Mouse (Mus musculus) limb, embryonic 13.5 days (tissue): ENCODE data around the gene Ranbp1. TPM values are rescaled to one million over a fixed set of nuclear protein-coding genes. Genes with fewer than 3 reads are reported as not detected.

Experiments used
- ATAC-seq: fragments of 200-750 bp; cut with Nextera tagmentation; 2 replicates; pipeline ENCODE4 v1.8.0; 2017; ENCODE audit warnings: low read depth, moderate number of reproducible peaks, moderate TSS enrichment; ENCODE audit not compliant: low FRiP score
- H3K27ac ChIP-seq: fragments of 300-500 bp; sonication (generic); 2 replicates; pipeline ENCODE4 v1.5.1; 2015; ENCODE audit warnings: inconsistent platforms, mild to moderate bottlenecking, moderate library complexity
- H3K27me3 ChIP-seq: fragments of 300-500 bp; sonication (generic); 2 replicates; pipeline ENCODE4 v1.6.1; 2015; ENCODE audit warnings: mild to moderate bottlenecking, inconsistent platforms
- H3K36me3 ChIP-seq: fragments of 300-500 bp; sonication (generic); 2 replicates; pipeline ENCODE4 v1.6.1; 2015; ENCODE audit warnings: inconsistent platforms, mild to moderate bottlenecking, moderate library complexity
- H3K4me1 ChIP-seq: fragments of 300-500 bp; sonication (generic); 2 replicates; pipeline ENCODE4 v1.6.1; 2015; ENCODE audit warnings: inconsistent platforms
- H3K4me2 ChIP-seq: fragments of 300-500 bp; sonication (generic); replicated peaks from 2 replicates; pipeline ENCODE4 v1.6.1; 2015; ENCODE audit warnings: inconsistent platforms, mild to moderate bottlenecking, moderate library complexity
- H3K4me3 ChIP-seq: fragments of 300-500 bp; sonication (generic); 2 replicates; pipeline ENCODE4 v1.5.1; 2015; ENCODE audit warnings: moderate library complexity, mild to moderate bottlenecking, inconsistent platforms
- H3K9ac ChIP-seq: fragments of 300-500 bp; sonication (generic); 2 replicates; pipeline ENCODE4 v1.6.1; 2015; ENCODE audit warnings: mild to moderate bottlenecking, inconsistent platforms
- H3K9me3 ChIP-seq: fragments of 300-500 bp; sonication (generic); 2 replicates; pipeline ENCODE4 v1.6.1; 2016; ENCODE audit warnings: inconsistent platforms
- WGBS: fragments of 180-500 bp; shearing (Covaris S2); methylation state at CpG from one replicate; pipeline ENCODE4 v1.1.7; 2015; 5-methylcytosine and 5-hydroxymethylcytosine counted together
- polyA plus RNA-seq: library from polyadenylated mRNA; unstranded; fragments of >200 nt; fragmentation: Nextera tagmentation; extraction: Ambion mirVana; gene quantifications from 2 replicates; pipeline ENCODE4 v1.2.1, GENCODE M21; 2015

Ranbp1 gene
- polyA plus RNA-seq, 1 experiment from 2014 or later: 645 TPM

DNA sequence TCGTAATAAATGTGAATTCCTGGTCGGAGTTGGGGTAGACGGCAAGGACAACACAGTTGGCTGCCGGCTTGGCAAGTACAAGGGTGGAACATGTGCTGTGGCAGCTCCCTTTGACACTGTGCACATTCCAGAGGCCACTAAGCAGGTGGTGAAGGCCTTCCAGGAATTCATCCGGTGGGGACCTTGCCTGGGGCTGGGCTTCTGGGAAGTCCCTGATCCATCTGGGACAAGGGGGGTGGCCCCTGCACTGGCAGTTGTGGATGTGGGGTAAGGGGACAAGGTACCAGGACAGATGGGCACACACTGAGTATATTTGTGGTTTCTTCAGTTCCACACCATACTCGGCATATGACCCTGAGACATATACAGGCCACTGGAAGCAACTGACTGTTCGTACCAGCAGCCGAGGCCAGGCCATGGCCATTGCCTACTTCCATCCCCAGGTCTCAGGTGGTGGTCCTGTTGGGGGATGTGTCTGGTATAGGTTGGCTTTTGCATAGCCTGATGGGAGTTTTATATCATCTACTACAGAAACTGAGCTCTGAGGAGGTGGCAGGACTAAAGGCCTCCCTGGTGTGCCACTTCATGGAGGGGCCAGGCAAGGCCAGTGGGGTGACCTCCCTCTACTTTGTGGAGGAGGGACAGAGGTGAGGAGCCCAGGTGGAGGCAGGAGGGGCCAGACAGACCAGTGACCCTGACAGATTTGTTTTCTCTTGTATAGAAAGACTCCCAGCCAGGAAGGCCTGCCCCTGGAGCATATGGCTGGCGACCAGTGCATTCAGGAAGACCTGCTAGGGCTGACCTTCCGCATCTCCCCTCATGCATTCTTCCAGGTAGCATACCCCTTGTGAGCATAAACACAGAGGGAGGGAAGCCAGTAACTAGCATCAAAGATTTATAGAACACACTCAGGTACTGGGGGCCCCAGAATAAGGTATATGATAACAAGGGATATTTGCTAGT lies 2.6 kb upstream of the Ranbp1 start:
- H3K9me3 ChIP-seq: no peaks in the 10 kb centered on the region
- 64% methylated on average over 10 of the region's 10 CpGs for WGBS
- H3K4me3 ChIP-seq: peak overlapping the region; percentile 94
- peak overlapping the region; percentile 28; the same call in 1 of the 2 replicates for H3K27ac ChIP-seq
- H3K27me3 ChIP-seq: no peaks in the 10 kb centered on the region
- ATAC-seq: no peak
- peak overlapping the region; percentile 94 for H3K9ac ChIP-seq
- H3K4me1 ChIP-seq: peaks cover 38% of the 10 kb centered on the region
- H3K36me3 ChIP-seq: peaks cover 62% of the 10 kb centered on the region
- H3K4me2 ChIP-seq: peak overlapping the region; percentile 96

DNA sequence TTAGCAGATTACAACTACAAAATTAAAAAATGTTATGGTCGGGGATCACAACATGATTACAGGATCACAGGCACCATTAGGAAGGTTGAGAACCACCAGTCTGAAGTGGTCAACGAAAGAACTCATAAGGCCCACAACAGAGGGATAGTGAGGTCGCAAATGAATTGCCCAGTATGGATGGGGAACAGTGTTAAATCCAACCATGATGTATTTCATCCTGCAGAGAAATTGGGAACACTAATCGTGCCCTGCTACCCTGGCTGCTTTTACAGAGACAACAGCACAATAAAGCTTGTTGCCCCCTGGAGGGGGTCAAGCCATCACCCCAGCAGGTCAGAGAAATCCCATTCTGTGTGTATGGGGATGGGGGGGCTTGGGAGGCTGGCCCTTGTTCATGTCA lies 1.7 kb upstream of the Ranbp1 start:
- ATAC-seq: no peak
- peak overlapping the region; percentile 94 for H3K9ac ChIP-seq

DNA sequence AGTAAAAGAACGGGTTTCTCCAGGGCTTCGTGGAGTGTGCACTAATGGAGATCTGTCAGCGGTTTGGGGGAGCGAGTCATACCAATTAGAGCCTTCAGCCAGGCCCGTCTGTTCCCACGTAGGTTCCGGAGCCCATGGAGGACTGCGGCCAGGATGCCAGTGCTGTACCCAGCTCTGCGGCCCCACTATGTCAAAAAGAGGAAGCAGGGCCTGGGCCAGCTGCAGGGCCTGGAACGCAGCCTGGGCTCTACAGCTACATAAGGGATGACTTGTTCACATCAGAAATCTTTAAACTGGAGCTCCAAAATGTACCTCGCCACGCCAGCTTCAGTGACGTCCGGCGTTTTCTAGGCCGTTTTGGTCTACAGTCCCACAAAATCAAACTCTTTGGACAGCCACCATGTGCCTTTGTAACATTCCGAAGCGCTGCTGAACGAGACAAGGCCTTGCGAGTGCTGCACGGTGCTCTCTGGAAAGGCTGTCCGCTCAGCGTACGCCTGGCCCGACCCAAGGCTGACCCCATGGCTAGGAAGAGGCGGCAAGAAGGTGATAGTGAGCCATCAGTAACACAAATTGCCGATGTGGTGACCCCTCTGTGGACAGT lies 934 bp upstream of the Ranbp1 start:
- H3K4me3 ChIP-seq: peak overlapping the region; percentile 94
- peaks cover 43% of the 10 kb centered on the region for H3K4me1 ChIP-seq
- peak; percentile 2; the same call in 1 of the 2 replicates for ATAC-seq
- H3K9ac ChIP-seq: peak overlapping the region; percentile 94
- H3K4me2 ChIP-seq: peak overlapping the region; percentile 96
- H3K9me3 ChIP-seq: no peaks in the 10 kb centered on the region
- peaks cover 63% of the 10 kb centered on the region for H3K36me3 ChIP-seq
- WGBS: 7% methylated on average over 27 of the region's 27 CpGs
- no peaks in the 10 kb centered on the region for H3K27me3 ChIP-seq
- peak overlapping the region; percentile 95 for H3K27ac ChIP-seq

More for the DNA sequence above, 1.7 kb upstream of the Ranbp1 start:
- WGBS: 65% methylated on average over 4 of the region's 4 CpGs
- Histone ChIP-seq H3K27ac (0 out of 2 replicates have a peak overlapping the region, but pooled peaks have one; percentile 28), H3K9me3 (no peaks in the 10 kb centered on the region), H3K4me1 (peaks cover 43% of the 10 kb centered on the region), H3K36me3 (peaks cover 63% of the 10 kb centered on the region), H3K27me3 (no peaks in the 10 kb centered on the region), H3K4me2 (peak overlapping the region; percentile 96), H3K4me3 (peak overlapping the region; percentile 94)

DNA sequence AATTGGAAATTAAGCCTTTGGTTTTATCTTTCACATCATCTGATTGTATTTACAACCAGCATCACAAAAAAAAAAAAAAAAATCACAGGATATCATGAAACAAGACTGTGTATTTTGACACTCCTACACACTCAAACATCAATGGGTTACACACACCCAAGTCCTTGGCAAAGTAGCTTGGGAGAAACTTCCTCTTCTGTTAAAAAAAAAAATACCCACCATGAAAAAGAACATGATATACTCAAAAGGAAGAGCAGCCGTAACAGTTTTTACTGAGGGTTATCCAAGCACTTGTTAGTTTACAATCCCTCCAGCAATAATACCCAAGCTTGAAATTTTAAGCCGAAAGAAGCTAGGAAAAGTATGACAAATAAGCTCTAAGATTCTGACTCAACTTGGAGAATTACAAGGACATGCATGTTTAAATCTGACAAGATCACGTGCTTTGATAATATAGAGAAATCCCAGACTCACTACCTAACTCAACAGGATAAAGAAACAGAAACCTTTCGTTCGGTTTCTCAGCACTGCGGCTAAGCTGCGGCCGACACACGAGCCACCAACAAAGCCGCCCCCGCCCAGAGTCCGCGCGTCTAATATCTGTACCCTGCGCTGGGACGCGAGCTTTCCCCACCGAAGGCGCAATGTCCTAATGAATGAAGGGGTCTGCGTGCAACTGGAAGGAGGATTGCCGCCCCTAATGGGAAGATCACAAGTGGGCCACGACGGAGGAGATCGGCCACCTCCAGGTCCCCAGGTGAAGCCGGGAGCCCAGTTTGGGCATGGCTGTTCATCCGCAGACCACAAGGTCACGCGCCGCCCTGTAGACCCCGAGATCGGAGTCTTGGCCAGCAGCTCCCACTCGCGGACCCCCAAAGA lies 772 bp downstream of the Ranbp1 start:
- H3K4me3 ChIP-seq: peak overlapping the region; percentile 94
- H3K27me3 ChIP-seq: no peaks in the 10 kb centered on the region
- peak overlapping the region; percentile 96 for H3K4me2 ChIP-seq
- H3K9me3 ChIP-seq: no peaks in the 10 kb centered on the region
- H3K27ac ChIP-seq: peak overlapping the region; percentile 88
- peak overlapping the region; percentile 94 for H3K9ac ChIP-seq
- under 1% methylated on average over 33 of the region's 33 CpGs for WGBS
- no peak; the same call in 1 of the 2 replicates for ATAC-seq
- H3K4me1 ChIP-seq: peaks cover 43% of the 10 kb centered on the region
- peaks cover 63% of the 10 kb centered on the region for H3K36me3 ChIP-seq

DNA sequence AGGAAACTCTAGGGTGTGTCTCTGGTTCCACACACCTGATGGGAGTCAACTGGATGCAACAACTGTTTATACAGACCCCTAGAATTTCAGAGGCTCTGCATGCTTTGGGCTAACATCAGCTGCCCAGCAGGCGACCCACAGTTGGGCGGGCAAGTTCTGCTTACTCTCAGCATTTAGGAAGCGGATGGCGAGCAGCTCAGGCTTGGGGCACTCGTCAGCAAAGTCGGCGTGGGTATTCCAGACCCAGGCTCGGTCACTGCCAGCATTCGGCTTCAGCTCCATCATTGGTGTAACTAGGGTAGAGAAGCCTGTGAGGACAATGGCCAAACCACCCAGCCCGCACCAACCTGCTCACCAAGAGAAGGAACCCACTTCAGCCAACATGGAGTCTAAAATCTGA lies 7.0 kb downstream of the Ranbp1 start:
- Histone ChIP-seq H3K4me3 (no peak overlapping the region), H3K4me1 (peaks cover 9% of the 10 kb centered on the region), H3K9ac (no peak overlapping the region), H3K9me3 (no peaks in the 10 kb centered on the region), H3K27me3 (no peaks in the 10 kb centered on the region), H3K27ac (no peak overlapping the region), H3K36me3 (peaks cover 88% of the 10 kb centered on the region), H3K4me2 (no peak overlapping the region)
- ATAC-seq: no peak
- WGBS: 93% methylated on average over 10 of the region's 10 CpGs

DNA sequence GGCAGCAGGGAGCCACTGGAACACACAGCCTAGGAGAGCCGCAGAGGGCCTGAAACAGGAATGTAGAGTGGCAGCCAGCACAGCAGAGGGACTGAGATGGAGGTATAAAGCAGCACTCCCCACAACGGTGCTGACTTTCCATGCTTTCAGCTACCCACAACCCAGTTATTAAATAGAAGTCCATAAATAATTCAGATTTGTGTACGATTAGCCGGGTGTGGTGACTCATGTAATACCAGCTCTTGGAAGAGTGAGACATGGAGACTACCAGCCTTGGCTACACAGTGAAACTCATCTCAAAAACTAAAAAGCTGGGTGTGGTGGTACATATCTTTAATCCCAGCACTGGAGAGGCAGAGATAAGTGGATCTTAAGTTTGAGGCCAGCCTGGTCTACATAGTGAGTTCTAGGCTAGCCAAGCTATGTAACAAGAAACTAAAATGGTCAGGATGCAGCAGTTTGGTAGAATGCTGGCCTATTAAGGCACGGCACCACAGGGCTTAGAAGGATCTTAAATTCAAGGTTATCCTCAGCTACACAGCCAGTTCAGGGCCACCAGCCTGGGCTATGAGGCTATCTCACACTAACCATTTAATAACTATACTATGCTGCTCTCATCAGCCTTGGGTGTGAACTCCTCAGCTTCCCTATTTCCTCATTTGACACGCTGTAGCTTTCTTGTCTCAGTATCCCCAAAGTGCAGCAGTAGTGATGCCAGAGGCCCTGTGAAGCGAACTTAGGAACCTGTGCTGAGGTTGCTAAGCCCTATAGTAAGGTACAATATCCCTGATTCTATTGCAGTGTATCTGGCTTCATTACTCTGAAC lies 11.6 kb downstream of the Ranbp1 start:
- H3K9me3 ChIP-seq: no peaks in the 10 kb centered on the region
- peak overlapping the region; percentile 86; the same call in 1 of the 2 replicates for H3K27ac ChIP-seq
- no peak overlapping the region for H3K4me2 ChIP-seq
- H3K4me1 ChIP-seq: peaks cover 27% of the 10 kb centered on the region
- no peaks in the 10 kb centered on the region for H3K27me3 ChIP-seq
- peaks cover 41% of the 10 kb centered on the region for H3K36me3 ChIP-seq
- 79% methylated on average over 7 of the region's 7 CpGs for WGBS
- H3K4me3 ChIP-seq: no peak overlapping the region
- ATAC-seq: no peak
- H3K9ac ChIP-seq: peak overlapping the region; percentile 86; the same call in 1 of the 2 replicates

DNA sequence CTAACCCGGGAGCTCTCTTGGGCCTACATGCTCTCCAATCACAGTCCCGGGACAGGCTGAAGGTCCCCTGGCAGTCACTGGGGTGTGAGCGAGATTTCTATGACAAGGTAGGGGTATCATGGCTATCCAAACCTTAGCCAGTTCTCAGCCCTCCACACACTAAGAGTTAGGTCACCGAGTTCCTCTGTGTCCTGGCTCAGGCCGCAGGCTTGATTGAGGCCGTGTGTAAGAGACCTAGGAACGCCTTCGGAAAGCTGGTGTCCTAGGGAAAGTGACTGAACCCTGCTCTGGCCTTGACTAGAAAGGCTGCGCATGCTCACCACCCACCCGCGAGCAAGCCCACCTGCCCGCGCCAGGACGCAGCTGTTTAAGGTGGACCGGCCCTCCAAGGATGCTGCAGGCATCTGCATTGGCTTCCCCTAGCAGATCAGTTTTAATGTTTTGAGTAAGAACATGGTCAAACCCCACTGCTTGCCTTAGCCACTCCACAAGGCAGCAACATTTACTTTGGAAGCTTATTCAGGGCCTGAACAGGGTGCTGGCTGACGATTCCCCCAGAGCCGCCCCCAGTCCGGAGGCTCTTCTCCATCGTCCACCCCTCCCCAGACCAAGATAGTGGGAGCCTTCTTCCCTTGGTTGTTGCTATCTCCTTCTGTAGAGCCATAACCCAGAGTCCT lies 13.0 kb downstream of the Ranbp1 start:
- peaks cover 27% of the 10 kb centered on the region for H3K36me3 ChIP-seq
- ATAC-seq: peak; percentile 83
- H3K4me1 ChIP-seq: peaks cover 30% of the 10 kb centered on the region
- H3K4me3 ChIP-seq: peak overlapping the region; percentile 70
- peak overlapping the region; percentile 86 for H3K27ac ChIP-seq
- H3K9ac ChIP-seq: peak overlapping the region; percentile 86
- no peaks in the 10 kb centered on the region for H3K9me3 ChIP-seq
- WGBS: 5% methylated on average over 19 of the region's 19 CpGs
- H3K4me2 ChIP-seq: peak overlapping the region; percentile 93
- H3K27me3 ChIP-seq: no peaks in the 10 kb centered on the region

DNA sequence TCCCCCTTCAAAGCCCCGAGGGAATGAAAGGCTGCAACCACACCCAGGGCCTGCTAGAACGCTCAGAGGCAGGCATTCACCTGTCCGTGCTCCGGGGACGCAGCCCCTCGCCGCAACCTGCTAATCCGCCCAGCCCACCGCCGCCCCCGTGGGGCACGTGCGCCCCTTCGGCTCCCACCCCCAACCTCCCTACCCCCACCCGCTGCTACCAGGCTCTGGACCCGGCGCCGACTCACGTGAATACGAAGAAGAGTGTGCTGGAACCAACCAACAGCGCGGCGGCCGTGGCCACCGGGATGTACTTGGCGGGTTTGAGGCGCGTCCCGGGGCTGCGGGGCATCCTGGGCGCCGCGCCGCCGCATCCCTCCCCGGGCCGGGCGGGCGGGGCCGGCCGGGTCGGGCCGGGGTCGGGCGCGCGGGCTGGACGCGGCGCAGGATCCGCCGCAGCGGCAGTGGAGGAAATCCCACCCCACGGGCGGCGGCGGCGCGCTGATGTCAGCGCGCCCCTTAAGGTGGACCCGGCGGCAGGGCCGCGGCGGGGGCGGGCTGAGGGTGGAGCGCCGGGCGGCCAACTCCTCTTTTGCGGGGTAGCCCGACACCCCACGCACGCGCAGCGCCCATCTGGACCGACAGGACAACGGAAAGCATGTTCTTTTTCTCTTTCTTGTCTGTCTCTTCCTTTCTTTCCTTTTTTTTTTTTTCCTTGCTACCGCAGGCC lies 13.7 kb downstream of the Ranbp1 start, which contains the start of gene Zdhhc8:
TSS of gene Zdhhc8 (minus strand) at position 466 of the 718 bp plus-strand sequence.
- peak within 1 kb of the TSS; percentile 93 for H3K4me2 ChIP-seq
- H3K36me3 ChIP-seq: peaks cover 20% of the 10 kb centered on the region
- no peaks in the 10 kb centered on the region for H3K27me3 ChIP-seq
- peak; percentile 88 for ATAC-seq
- peaks cover 37% of the 10 kb centered on the region for H3K4me1 ChIP-seq
- peak within 1 kb of the TSS; percentile 86 for H3K9ac ChIP-seq
- peak within 1 kb of the TSS; percentile 86 for H3K27ac ChIP-seq
- no peaks in the 10 kb centered on the region for H3K9me3 ChIP-seq
- H3K4me3 ChIP-seq: peak within 1 kb of the TSS; percentile 70
- WGBS: under 1% methylated on average over 69 of the region's 79 CpGs

DNA sequence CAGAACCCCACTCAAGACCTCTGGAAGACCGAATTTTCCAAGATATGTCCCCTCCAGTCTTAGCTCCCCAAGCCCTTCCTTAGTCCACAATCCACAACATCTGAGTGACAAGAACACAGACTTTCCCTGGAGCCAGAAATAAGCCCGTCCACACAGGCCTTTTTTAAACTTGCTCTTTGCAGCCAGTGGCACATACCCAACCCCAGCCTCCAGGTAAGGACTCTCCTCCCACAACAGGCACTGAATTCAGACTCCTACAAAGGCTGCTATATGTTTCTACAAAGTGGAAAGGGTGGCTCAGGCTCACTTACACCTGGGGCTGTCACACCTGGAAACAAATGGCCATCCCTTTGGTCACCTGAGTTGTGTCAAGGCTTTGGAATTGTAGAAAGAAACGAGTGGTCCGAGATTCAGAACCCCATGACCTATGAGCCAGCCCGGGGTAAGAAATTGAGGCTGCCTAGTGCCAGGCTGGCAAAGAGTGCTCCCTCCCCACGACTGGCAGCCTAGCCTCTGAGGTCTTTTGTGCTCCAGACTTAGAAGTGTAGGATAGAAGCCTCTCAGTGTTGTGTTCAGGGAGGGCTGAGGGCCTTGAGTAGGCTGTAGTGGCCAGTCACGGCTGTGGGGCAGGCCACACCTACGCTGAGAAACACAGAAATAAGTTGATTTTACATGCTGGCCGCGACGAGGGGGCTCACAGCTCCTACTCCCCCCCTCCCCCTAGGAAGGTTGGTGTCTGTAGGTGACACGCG lies 14.4 kb downstream of the Ranbp1 start:
- WGBS: 15% methylated on average over 13 of the region's 13 CpGs
- Histone ChIP-seq H3K27me3 (no peaks in the 10 kb centered on the region), H3K4me2 (peak overlapping the region; percentile 93), H3K9me3 (no peaks in the 10 kb centered on the region), H3K9ac (peak overlapping the region; percentile 86), H3K27ac (peak overlapping the region; percentile 86; the same call in 1 of the 2 replicates), H3K36me3 (peaks cover 15% of the 10 kb centered on the region), H3K4me3 (peak overlapping the region; percentile 70), H3K4me1 (peaks cover 45% of the 10 kb centered on the region)
- no peak for ATAC-seq
